Mouse (Mus musculus): ENCODE data around the gene Zfp961. TPM values are rescaled to one million over a fixed set of nuclear protein-coding genes. Genes with fewer than 3 reads are reported as not detected.
A peak's percentile ranks its signal among the peaks of the same experiment; 100 is the strongest.

Gene Zfp961
- total RNA-seq, 2 experiments from 2014 or later = 17.0 to 17.7 TPM

DNA sequence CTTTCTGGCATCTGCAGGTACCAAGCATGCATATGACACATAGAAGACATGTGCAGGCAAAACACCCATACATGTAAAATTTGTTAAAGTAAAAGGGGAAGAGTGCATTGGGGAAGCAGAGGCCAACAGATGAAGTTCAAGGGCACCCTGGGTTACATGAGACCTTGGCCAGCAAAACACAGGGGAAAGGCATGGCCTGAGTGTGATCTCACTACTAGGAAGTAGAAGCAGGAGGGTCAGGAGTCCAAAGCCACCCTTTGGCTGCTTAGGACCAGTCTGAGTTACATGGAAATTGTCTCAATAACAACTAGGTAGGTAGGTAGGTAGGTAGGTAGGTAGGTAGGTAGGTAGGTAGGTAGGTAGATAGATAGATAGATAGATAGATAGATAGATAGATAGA lies 9.6 kb downstream of the Zfp961 start:
- no peak for DNase-seq (ENCODE audit: low spot score in 2 of 2)

DNA sequence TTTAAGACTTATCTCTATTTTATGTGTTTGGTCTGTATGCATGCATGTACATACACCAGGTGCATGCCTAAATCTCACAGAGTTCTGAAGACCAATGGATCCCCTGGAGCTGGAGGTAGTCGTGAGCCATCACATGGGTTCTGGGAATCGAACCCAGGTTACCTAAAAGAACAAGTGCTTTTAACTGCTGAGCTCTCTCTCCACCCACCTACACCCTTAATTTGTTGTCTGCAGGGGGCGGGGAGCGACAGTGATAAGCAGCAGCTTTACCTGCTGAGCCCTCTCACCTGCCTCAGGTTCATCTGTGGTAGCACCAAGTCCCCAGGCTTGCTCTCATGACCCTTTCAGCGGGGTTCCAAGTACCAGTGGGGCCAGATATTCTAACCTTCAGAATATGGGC lies 11.0 kb downstream of the Zfp961 start:
- no peak for DNase-seq (ENCODE audit: low spot score in 2 of 2)

DNA sequence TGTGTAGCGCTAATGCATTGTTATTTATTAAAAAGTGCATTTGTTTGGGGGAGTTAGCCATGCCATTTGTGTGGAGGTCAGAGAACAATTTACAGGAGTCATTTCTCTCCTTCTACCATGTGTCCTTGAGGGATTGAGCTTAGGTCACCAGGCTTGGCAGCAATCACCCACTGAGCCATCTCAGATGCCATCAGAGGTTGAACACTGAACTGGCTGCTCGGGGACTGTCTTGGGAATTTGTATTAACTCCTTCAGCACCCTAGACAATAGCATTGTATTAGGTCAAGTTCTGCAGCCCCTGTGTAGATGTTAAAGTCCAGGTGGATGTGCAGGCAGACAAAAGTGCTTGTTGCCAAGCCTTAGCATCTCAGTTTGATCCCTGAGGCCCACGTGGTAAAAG lies 13.2 kb downstream of the Zfp961 start:
- DNase-seq (ENCODE audit: low spot score in 2 of 2) = no peak

- DNase-seq (ENCODE audit: low spot score in 2 of 2) = no peak
Measured at GRCm38 (mm10) chr8:71965166-71965565, 14.3 kb downstream of the Zfp961 start.

GRCm38 (mm10) chr8:71966411-71966810 lies 15.6 kb downstream of the Zfp961 start:
- no peak for DNase-seq (ENCODE audit: low spot score in 2 of 2)

DNA sequence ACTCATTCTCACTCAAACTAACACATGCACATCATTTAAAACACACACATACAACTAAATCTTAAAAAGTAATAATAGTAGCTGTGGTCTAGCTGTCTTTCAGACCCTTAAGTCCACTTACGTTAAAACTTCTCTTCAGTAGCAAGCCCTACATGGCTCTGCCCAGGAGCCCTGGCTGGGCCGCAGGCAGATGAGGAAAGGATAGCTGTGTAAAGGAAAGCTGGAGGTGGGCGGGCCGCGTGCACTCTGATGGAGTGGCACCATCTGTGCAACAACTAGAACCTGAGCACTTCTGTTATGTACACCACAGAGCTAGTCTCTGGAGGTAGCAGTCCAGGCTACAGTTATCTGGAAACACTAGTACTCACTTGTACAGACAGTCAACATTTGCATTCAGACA lies 16.4 kb downstream of the Zfp961 start:
- DNase-seq (ENCODE audit: low spot score in 2 of 2) = no peak

- DNase-seq (ENCODE audit: low spot score in 2 of 2) = no peak
Measured at GRCm38 (mm10) chr8:71968100-71968499, 17.3 kb downstream of the Zfp961 start.

GRCm38 (mm10) chr8:71968636-71969035 lies 17.8 kb downstream of the Zfp961 start:
- DNase-seq (ENCODE audit: low spot score in 2 of 2) = no peak

- peak in 1 of 2 experiments; percentile 19 for DNase-seq (ENCODE audit: low spot score in 2 of 2)
Measured at GRCm38 (mm10) chr8:71971945-71972344, 21.1 kb downstream of the Zfp961 start.

GRCm38 (mm10) chr8:71974211-71974610 lies 23.4 kb downstream of the Zfp961 start:
- DNase-seq (ENCODE audit: low spot score in 2 of 2) = no peak

- no peak for DNase-seq (ENCODE audit: low spot score in 2 of 2)
Measured at GRCm38 (mm10) chr8:71981032-71981431, 30.2 kb downstream of the Zfp961 start.

DNA sequence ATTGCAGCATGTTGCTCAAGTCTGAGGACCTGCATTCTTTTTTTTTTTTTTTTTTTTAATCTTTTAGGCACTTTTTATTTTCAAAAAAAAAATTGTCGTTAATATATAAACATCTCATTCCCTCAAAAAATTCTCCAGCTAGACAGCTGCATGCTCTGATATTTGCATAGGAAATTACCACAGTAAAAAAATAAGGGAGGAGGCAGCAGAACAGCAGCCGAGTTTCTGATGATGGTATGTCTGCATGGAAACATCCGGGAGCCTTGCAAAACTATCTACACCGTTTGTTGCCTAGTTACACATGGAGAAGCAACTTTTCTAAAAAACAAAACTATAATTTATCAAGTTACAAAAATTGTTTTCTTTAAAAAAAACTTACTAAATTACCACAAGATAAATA lies 30.6 kb downstream of the Zfp961 start:
- DNase-seq (ENCODE audit: low spot score in 2 of 2) = no peak

DNA sequence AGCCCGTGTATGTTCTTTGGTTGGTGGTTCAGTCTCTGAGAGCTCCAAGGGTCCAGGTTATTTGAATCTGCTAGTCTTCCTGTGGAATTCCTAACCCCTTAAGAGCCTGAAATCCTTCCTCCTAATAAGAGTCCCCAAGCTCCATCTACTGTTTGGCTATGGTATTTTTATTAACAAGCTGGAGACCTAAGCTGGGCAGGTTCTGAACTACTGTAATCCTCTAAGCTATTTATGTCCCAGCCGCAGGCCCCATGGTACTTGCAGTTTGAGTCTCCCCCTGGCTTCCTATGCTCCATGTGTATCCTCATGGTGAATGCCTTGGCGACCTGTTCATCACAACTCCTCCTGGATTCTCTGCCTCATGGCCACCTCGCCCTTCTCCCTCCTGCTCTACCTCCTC lies 33.8 kb downstream of the Zfp961 start:
- peak in 1 of 2 experiments; percentile 18 for DNase-seq (ENCODE audit: low spot score in 2 of 2)

- DNase-seq (ENCODE audit: low spot score in 2 of 2) = peak; percentile 57 to 59
Measured at GRCm38 (mm10) chr8:71988110-71988866, 37.5 kb downstream of the Zfp961 start.

DNA sequence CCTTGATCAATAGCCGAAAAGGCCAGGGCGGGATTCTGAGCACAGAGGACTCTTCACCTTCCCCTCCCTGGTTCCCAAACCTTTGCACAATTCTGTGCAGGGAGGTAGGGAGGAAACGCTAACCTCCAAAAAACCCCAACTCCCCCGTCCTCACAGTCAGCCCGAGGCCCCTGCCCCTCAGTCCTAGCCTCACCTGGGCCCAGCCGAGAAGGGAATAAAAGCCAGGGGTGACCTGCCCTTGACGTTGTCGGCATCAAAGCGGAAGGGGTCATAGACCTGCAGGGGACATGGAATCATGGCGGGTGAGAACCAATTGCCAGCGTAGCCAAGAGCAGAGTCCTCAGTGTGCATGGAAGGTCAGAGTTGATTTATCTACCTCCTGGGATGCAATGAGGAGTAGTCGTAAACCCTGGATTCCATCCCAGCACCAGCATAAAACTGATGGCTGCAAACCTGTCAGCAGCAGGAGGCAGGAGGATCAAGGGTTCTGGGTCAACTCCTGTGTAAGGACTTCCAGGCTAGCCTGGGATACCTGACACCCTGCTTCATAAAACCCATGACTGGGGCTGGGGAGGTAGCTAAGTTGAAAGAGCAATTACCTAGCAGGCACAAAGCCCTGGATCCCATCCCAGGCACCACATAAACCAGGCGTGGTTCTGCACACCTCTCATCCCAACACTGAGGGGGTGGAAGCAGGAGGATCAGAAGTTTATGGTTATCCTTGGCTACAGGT lies 38.2 kb downstream of the Zfp961 start:
- no peak for DNase-seq (ENCODE audit: low spot score in 2 of 2)

DNA sequence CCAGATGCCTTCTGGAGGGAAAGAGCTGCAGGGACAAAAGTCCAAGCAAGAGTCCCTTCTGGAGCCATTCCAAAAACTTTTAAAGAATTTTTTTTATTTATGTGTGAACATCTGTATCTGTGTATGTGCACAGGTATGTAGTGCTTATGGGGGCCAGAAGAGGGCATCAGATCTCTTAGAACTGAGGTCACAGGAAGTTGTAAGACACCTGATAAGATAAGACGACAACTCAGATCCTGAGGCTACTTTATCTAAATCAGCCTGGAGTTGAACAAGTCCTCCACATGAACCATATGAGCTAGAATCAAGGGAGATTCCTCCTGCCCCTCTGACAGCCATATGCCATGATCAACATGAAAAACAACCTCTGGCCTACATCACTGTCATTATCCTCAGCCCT lies 48.6 kb downstream of the Zfp961 start:
- no peak for DNase-seq (ENCODE audit: low spot score in 2 of 2)

DNA sequence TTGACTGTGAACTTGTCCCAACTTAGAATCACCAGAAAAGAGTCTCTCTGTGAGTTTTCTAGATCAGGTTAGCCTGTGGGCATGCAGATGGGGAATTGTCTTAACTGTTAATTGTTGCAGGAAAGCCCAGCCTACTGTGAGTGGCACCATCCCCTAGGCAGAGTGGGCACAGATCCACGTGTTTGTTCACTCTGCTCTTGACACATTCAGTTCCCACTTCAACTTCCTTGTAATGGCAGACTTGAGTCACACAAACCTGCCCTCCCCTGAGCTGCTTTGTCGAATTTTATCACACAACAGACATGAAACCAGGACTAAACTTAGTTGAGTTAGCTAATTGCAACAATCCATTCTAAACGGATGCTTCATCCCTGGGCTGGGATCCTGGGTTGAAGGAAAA lies 49.4 kb downstream of the Zfp961 start:
- DNase-seq (ENCODE audit: low spot score in 2 of 2) = no peak

DNA sequence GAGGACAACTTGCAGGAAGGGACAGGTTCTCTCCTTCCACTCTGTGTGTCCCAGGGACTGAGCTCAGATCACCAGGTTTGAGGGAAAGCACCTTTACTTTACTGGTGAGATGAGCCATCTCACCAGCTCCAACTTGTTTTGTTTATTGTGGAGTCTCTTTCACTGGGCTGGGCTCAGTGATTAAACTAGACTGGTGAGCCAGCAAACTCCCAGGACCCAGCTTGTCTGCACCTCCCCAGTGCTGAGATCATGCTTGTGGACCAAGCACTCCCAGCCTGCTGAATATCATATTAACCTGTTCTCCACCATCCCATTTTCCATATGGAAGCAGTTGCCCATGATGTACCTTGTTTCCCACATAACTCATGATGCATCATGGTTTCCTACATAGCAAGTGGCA lies 52.1 kb downstream of the Zfp961 start:
- no peak for DNase-seq (ENCODE audit: low spot score in 2 of 2)

GRCm38 (mm10) chr8:72005912-72006311 lies 55.1 kb downstream of the Zfp961 start:
- DNase-seq (ENCODE audit: low spot score in 2 of 2) = no peak

GRCm38 (mm10) chr8:72006763-72007162 lies 55.9 kb downstream of the Zfp961 start:
- DNase-seq (ENCODE audit: low spot score in 2 of 2) = no peak

DNA sequence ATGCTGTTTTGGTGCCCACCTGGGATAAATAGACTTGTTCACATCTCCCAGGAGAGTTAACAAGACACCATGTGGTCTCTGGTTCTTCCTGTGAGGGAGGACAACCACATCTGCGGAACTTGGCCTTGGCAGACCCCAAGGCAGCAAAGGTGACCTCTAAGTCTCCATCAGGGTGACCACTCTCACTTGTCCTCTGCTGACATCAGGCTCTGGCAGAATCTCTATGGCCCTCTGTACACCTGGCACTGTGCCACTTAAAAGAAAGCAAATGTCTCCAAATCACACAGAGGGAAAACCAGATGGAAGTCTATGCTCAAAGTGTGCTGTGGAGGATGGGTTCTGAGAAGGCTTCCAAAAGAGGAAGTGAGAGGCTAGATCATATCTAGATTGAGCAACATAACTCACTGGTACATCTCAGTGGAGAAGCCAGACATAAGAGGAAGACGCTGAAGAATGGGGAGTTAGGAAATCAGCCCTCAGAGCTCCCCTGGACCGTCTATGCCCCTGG lies 57.4 kb downstream of the Zfp961 start:
- peak; percentile 9 to 18 for DNase-seq (ENCODE audit: low spot score in 2 of 2)

DNA sequence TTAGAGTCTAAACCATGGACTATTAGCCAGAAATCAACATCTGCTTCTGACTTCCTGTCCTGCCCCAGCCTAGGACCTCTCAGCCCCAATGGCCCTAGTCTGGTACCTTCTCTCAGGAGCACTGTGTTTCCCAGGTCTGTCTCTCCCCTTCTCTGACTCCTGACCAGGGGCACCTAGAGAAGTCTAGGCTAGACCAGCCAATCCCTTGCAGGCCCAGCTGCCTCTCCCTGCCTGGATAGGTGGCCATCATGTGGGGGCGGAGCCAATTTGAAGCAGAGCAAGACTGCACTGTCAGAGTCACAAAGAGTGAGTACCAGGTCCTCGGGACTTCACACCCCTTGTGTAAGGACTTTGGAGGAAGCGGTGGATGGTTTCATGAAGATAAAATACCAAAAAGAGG lies 58.6 kb downstream of the Zfp961 start, which contains the start of gene Cyp4f18:
Gene Cyp4f18 (minus strand): TSS at position 154 of the 400 bp plus-strand sequence.
- no peak for DNase-seq (ENCODE audit: low spot score in 2 of 2)

Data from layer of hippocampus, postnatal 14 days (tissue).